Mouse (Mus musculus) forebrain, embryonic 10.5 days (tissue): ENCODE results near the gene Prkch. TPM values are rescaled to one million over a fixed set of nuclear protein-coding genes. Genes with fewer than 3 reads are reported as not detected.

Source experiments
- DNase-seq: peaks from one replicate; pipeline ENCODE4 v3.0.0-alpha.2; 2017; ENCODE audit warnings: low spot score; ENCODE audit errors: extremely low spot score
- H3K27ac ChIP-seq: fragments of 300-500 bp; sonication (generic); 2 replicates; pipeline ENCODE4 v1.5.1; 2016; ENCODE audit warnings: mild to moderate bottlenecking
- H3K27me3 ChIP-seq: fragments of 300-500 bp; sonication (generic); 2 replicates; pipeline ENCODE4 v1.6.1; 2016; ENCODE audit warnings: mild to moderate bottlenecking; ENCODE audit not compliant: poor library complexity, severe bottlenecking
- H3K36me3 ChIP-seq: fragments of 300-500 bp; sonication (generic); replicated peaks from 2 replicates; pipeline ENCODE4 v1.6.1; 2016; ENCODE audit warnings: mild to moderate bottlenecking, moderate library complexity
- H3K4me1 ChIP-seq: fragments of 300-500 bp; sonication (generic); 2 replicates; pipeline ENCODE4 v1.6.1; 2016
- H3K4me3 ChIP-seq: fragments of 300-500 bp; sonication (generic); 2 replicates; pipeline ENCODE4 v1.5.1; 2016; ENCODE audit warnings: mild to moderate bottlenecking, moderate library complexity
- H3K9me3 ChIP-seq: fragments of 300-500 bp; sonication (generic); 2 replicates; pipeline ENCODE4 v1.6.1; 2016; ENCODE audit warnings: mild to moderate bottlenecking, moderate library complexity
- WGBS: fragments of 180-500 bp; shearing (Covaris S2); methylation state at CpG from one replicate; pipeline ENCODE4 v1.1.7; 2016; 5-methylcytosine and 5-hydroxymethylcytosine counted together
- polyA plus RNA-seq: library from polyadenylated mRNA; unstranded; fragments of >200 nt; fragmentation: Nextera tagmentation; extraction: Ambion mirVana; gene quantifications from 2 replicates; pipeline ENCODE4 v1.2.1, GENCODE M21; 2016

The Prkch gene
- polyA plus RNA-seq, 1 experiment from 2014 or later, result 3.8 TPM

DNA sequence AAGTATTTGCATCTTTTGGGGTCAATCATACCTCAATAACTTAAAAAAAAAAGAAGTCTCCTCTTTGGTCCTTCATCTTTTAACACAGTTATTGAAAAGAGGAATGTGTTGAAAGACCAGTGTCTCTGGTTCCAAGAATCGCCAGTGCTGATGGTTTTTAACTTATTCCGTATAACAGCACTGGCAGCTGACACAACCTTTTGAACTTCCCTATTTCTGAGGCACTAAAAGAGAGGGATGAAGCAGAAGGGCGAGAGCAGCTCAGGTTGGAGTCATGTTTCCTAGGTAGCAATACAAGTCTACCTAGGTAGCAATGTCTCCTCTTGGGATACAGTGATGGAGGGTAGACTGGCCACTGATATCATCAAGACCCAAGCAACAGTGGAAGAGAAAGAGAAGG is 152.3 kb downstream of the Prkch start:
- Histone ChIP-seq H3K9me3 (no peaks in the 10 kb centered on the region), H3K27ac (no peak overlapping the region), H3K4me1 (no peaks in the 10 kb centered on the region; the same call in 1 of the 2 replicates), H3K27me3 (peaks cover 34% of the 10 kb centered on the region), H3K4me3 (no peak overlapping the region), H3K36me3 (no peaks in the 10 kb centered on the region)
- DNase-seq, result no peak
- 89% methylated on average over 3 of the region's 3 CpGs for WGBS

DNA sequence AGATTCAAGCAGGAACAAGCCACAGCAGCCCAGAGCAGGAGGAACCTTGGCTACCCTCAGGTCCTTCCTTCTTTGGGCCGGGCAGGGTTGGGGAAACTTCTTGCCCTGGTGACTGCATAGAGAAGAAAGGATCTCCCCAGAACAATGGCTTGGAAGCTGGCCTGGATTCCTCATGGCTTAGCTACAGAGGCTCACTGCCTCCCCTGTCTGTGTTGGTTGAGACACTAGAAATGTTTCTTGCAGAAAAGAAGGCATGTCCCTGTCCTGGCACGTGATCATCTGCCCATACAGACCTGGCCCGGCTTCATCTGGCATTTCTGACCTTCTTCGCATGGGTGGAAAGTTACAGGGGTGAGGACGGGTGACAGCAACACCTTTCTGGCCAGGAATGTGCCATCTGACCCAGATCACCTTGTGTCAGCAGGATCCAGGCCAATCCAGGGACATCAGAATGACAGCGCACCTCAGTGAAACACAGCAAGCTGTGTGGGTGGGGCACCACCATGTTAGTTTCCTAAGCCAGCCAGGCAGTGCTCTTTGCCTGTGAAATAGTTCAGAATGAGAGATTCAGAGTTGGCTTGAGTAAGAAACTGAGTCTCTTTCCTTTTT is 155.1 kb downstream of the Prkch start:
- WGBS, result 87% methylated on average over 6 of the region's 6 CpGs
- peaks cover 7% of the 10 kb centered on the region; the same call in 1 of the 2 replicates for H3K27me3 ChIP-seq
- H3K27ac ChIP-seq, result no peak overlapping the region
- H3K4me1 ChIP-seq, result no peaks in the 10 kb centered on the region; the same call in 1 of the 2 replicates
- H3K36me3 ChIP-seq, result no peaks in the 10 kb centered on the region
- no peak for DNase-seq
- no peak overlapping the region for H3K4me3 ChIP-seq
- H3K9me3 ChIP-seq, result no peaks in the 10 kb centered on the region

DNA sequence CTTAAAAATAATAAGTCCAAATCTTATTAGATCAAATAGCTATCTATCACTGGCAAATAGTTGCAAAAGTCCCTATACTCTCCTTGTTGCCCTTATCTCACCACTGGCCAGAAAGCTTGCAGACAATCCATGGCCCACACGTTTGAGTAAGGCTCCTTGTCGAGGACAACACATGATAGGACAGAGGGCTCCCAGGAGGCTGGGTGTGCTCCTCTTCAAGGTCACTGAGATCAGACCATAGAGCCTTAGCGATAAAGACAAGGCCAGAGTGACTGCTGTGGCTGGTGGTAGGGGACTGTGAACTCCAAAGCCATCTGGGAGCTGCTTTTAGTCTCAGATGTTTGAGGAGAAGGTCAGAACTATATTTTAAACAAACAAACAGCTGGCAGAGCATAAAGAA is 158.0 kb downstream of the Prkch start:
- H3K4me1 ChIP-seq, result no peaks in the 10 kb centered on the region
- H3K4me3 ChIP-seq, result no peak overlapping the region
- no peaks in the 10 kb centered on the region for H3K36me3 ChIP-seq
- no peak for DNase-seq
- no peaks in the 10 kb centered on the region for H3K9me3 ChIP-seq
- H3K27me3 ChIP-seq, result no peaks in the 10 kb centered on the region
- WGBS, result 82% methylated on average over 3 of the region's 3 CpGs
- H3K27ac ChIP-seq, result no peak overlapping the region

DNA sequence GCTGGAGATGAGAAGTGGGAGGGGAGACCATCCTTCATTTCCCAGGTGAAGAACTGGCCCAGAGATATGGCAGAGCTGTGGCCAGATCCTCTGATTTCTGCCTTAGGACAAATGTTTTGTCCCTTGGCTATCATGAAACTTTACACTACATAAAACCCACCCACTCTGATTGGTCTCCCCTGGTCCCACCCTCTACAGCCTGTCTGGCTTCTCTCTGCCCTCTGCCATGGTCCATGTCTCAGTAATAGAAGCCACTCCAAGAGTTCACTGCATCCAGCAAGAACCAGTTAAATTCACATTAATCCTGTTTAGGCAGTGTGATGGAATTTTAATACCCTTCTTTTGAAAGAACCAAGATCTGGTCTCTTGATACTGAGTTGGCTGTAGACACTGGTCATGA is 158.5 kb downstream of the Prkch start:
- H3K27me3 ChIP-seq, result no peaks in the 10 kb centered on the region
- no peaks in the 10 kb centered on the region for H3K4me1 ChIP-seq
- H3K4me3 ChIP-seq, result no peak overlapping the region
- DNase-seq, result no peak
- H3K9me3 ChIP-seq, result no peaks in the 10 kb centered on the region
- no peaks in the 10 kb centered on the region for H3K36me3 ChIP-seq
- H3K27ac ChIP-seq, result no peak overlapping the region

DNA sequence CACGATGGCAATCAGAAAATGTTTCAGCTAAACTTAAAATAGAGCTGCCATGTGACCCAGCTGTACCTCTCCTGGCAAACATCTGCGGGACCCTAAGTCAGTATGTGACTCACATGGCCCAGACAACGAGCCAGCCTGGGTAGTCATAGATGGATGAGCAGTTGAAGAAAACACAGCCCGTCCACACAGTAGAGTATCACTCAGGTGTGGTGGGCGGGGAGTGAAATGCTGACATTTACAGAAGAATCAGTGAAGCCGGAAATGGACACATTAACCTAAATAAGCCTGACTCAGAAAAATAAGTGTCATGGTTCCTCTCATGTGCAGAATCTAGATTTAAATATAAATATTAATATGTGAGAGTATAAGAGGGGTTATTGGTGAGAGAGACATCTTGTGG is 161.5 kb downstream of the Prkch start:
- Histone ChIP-seq H3K27ac (no peak overlapping the region), H3K4me1 (no peaks in the 10 kb centered on the region), H3K36me3 (no peaks in the 10 kb centered on the region), H3K4me3 (no peak overlapping the region), H3K27me3 (no peaks in the 10 kb centered on the region), H3K9me3 (no peaks in the 10 kb centered on the region)
- WGBS, result 95% methylated on average over 6 of the region's 6 CpGs
- DNase-seq, result no peak

DNA sequence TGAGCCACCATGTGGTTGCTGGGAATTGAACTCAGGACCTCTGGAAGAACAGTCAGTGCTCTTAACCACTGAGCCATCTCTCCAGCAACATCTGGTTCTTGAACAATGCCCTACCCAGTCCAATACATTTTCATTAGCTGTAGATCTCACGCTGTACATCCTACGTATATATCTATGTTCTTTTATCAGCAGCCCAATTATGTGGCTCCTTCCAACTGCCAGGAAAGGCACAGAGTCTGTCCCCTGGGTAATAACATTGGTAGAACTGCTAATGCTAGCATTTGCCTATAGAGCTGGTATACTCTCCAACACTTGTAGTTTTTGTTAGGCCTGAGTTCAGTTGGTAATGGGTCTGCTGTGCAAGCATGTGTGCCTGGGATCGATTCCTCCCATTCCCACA is 163.8 kb downstream of the Prkch start:
- H3K27me3 ChIP-seq, result peaks cover 12% of the 10 kb centered on the region
- no peak for DNase-seq

DNA sequence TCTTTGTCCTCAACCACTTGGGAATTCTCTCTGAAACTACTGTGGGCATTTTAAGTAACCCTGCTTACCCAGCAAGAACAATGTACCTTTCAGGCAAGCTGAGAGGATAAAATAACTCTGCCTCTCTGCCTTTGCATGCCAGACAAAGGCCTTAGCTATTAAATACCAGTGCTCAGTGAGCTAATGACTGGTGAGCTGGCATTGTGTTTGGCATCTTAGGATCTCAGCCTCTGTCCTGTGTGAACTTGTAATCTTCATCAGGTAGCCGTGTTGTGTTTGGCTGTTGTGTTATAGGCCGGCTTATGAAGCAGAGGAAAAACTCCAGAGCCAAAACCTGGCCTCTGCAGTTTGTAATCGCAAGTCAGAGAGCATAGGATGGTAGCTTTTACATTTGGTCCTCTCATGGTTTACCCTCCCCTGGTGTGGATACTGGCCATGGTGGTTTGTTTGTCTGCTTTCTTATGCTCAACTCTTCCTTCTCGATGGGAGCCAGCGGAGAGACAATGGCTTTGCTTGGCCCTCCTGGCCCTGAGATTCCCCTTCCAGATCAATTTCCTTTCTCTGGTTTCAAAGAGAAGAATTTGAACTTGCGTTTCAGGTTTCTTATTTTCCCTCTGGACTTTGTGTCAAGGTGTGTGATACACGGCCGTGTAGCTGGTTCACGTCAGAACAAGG is 170.0 kb downstream of the Prkch start:
- Histone ChIP-seq H3K4me1 (peaks cover 18% of the 10 kb centered on the region), H3K4me3 (no peak overlapping the region), H3K27me3 (peaks cover 52% of the 10 kb centered on the region), H3K9me3 (no peaks in the 10 kb centered on the region), H3K36me3 (no peaks in the 10 kb centered on the region), H3K27ac (0 out of 2 replicates have a peak overlapping the region, but pooled peaks have one; percentile 44)
- no peak for DNase-seq
- WGBS, result 66% methylated on average over 9 of the region's 9 CpGs

More for the DNA sequence above, 163.8 kb downstream of the Prkch start:
- WGBS, result 92% methylated on average over 3 of the region's 3 CpGs
- H3K27ac ChIP-seq, result no peak overlapping the region
- no peak overlapping the region for H3K4me3 ChIP-seq
- no peaks in the 10 kb centered on the region for H3K9me3 ChIP-seq
- H3K4me1 ChIP-seq, result peaks cover 1% of the 10 kb centered on the region
- H3K36me3 ChIP-seq, result no peaks in the 10 kb centered on the region

DNA sequence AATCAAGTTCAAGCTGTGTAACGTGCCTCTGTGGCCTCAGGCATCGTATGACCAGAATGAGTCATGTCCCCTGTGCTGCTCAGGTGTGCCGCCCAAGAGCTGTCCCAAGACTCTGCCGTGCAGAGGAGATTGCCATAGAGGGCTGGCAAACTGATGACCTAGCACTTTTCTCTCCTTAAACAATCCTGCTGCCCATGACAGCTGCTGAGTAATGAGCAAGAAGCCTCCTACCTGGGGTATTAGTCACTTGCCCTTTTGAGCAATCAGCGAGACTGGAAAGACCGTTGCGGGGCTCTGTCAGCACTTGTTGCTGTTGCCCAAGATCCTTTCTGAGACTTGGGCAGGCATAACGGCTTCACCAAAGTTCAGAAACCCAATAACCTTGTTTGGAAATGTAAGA is 171.1 kb downstream of the Prkch start:
- H3K27me3 ChIP-seq, result peaks cover 52% of the 10 kb centered on the region
- no peak for DNase-seq
- peaks cover 18% of the 10 kb centered on the region for H3K4me1 ChIP-seq
- WGBS, result 91% methylated on average over 8 of the region's 8 CpGs
- no peak overlapping the region for H3K4me3 ChIP-seq
- no peaks in the 10 kb centered on the region for H3K36me3 ChIP-seq
- no peaks in the 10 kb centered on the region for H3K9me3 ChIP-seq
- H3K27ac ChIP-seq, result no peak overlapping the region

DNA sequence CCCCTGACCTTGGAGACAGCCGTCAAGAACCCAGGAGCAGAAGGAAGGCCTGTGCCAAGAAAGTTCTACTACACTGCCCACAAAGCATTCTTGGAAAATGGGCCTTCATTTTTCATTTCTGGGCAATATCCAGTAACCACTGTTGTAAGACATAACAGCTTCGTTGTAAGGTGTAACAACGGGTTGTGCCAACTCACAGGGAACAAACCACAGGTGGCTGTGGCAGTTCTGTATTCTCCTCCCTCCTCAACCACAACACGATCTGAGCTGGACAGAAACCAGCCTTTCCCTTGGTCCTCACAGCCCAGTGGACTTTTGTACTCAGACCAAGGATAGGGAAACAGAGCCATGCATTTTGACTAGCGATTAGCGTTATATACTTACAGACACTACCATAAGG is 171.9 kb downstream of the Prkch start:
- Histone ChIP-seq H3K27me3 (peaks cover 52% of the 10 kb centered on the region), H3K9me3 (no peaks in the 10 kb centered on the region), H3K4me3 (no peak overlapping the region), H3K27ac (no peak overlapping the region), H3K36me3 (no peaks in the 10 kb centered on the region), H3K4me1 (peaks cover 18% of the 10 kb centered on the region)
- WGBS, result 91% methylated on average over 6 of the region's 6 CpGs
- DNase-seq, result no peak

DNA sequence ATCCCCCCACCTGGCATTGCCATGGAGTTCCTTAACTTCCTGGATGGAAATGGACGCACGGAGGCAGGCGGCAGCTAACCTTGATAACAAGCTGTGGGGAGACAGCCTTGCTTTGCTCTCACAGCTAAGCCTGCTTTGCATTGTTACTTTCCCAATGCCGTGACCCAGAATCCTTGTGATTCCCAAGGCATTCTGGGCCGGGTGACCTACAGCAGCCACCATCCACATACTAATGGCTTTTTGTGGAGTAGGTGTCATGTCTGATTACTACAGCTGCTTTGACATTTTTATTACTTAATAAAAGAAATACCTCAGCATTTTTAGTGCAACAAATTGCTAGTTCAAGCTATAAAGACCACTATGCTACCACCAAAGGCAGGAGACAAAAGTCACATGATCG is 177.4 kb downstream of the Prkch start:
- WGBS, result 88% methylated on average over 6 of the region's 6 CpGs
- no peaks in the 10 kb centered on the region for H3K9me3 ChIP-seq
- H3K27me3 ChIP-seq, result peaks cover 18% of the 10 kb centered on the region
- H3K36me3 ChIP-seq, result no peaks in the 10 kb centered on the region
- H3K4me1 ChIP-seq, result peaks cover 11% of the 10 kb centered on the region
- no peak for DNase-seq
- H3K27ac ChIP-seq, result no peak overlapping the region
- H3K4me3 ChIP-seq, result no peak overlapping the region

DNA sequence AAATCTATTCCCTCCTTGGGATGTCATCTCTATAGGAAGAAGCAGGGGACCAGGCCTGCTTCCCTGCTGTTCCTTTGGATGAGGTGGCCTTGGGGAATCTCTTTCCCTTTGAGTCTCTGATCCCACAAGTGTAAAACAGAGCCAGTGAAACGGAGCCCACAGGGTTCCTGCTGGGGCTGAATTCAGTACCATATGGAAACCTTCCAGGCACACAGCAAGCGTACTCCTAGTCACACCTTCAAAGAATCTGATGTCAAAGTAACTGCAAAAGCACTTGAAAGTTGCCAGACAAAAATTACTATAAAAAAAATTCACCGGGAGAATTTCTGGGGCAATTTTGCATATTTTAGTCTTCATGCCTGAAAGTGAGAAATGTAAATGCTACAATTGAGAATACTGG is 178.2 kb downstream of the Prkch start:
- H3K27me3 ChIP-seq, result peaks cover 11% of the 10 kb centered on the region; the same call in 1 of the 2 replicates
- WGBS, result 82% methylated on average over 3 of the region's 3 CpGs
- H3K36me3 ChIP-seq, result no peaks in the 10 kb centered on the region
- DNase-seq, result no peak
- H3K9me3 ChIP-seq, result no peaks in the 10 kb centered on the region
- H3K27ac ChIP-seq, result no peak overlapping the region
- no peak overlapping the region for H3K4me3 ChIP-seq
- peaks cover 11% of the 10 kb centered on the region for H3K4me1 ChIP-seq

DNA sequence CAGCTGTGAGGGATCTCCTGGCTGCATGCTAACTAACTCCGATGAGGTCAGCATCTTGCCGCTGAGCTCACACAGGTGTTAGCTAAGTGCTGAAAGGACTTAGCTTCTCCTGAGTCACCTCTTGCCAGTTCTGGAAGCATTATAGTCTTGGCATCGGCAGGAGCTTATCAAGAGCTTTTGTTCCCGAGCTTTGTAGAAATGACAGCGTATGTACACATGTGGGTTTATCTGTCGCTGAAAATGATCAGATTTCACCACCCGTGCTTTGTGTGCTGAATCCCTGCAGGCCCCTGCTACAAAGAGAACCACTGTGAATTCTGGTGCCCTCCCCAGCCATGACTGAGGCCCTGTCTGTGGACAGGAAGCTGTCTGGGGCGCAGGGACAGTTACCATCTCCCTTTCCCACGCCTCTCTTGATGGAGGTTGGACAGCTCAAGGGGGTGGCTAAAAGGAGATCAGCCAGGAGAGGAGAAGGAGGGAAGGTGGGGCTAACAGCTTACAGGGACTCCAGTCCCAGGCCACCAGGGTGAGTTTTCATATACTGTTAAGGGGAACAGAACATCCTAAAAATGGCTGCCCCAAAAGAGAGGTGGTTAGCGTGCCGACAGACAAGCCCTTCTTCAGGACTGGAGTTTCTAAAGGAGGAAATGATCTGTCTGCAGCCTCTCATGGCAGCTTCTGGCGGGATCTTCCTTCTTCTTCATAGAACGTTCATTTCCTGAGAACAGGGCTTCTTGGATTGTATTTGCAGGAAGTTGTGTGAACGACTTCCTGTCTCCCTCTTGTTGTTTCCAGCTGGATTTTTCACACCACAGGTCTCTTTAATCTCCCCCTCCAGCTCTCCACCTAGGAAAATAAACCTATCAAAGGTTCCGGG is 180.3 kb downstream of the Prkch start:
- 80% methylated on average over 15 of the region's 15 CpGs for whole genome bisulfite sequencing
- no peaks in the 10 kb centered on the region for H3K27me3 ChIP-seq
- no peak overlapping the region for H3K4me3 ChIP-seq
- no peak for DNase-seq
- H3K9me3 ChIP-seq, result no peaks in the 10 kb centered on the region
- H3K4me1 ChIP-seq, result peaks cover 11% of the 10 kb centered on the region
- H3K27ac ChIP-seq, result peak overlapping the region; percentile 59
- H3K36me3 ChIP-seq, result no peaks in the 10 kb centered on the region

DNA sequence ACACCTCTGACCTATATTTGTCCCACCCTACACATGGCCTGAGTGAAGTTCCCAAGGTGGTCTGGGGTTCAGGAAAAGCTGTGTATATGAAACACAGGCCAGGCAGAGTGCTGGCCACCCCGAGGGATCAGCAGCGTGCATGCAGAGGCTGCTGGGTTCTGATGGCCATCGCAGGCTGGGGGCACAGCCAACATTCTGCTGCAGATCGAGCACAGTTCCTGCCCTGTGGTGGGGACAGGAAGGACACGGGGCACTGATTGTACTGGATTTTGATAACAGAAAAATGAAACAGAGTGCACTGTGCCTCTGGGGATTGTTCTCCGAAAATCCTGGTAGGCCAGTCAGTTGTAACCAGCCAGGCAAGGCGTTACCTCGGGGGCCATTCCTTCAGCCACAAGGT is 181.6 kb downstream of the Prkch start:
- no peak overlapping the region for H3K4me3 ChIP-seq
- peaks cover 11% of the 10 kb centered on the region for H3K4me1 ChIP-seq
- no peak for DNase-seq
- no peak overlapping the region for H3K27ac ChIP-seq
- H3K9me3 ChIP-seq, result no peaks in the 10 kb centered on the region
- no peaks in the 10 kb centered on the region for H3K36me3 ChIP-seq
- no peaks in the 10 kb centered on the region for H3K27me3 ChIP-seq
- WGBS, result 90% methylated on average over 8 of the region's 8 CpGs
